Mouse (Mus musculus) intestine, embryonic 15.5 days (tissue): ENCODE measurements around the gene Zbp1. TPM values are rescaled to one million over a fixed set of nuclear protein-coding genes. Genes with fewer than 3 reads are reported as not detected.

Source experiments
- ATAC-seq: fragments of 200-750 bp; cut with Nextera tagmentation; 2 replicates; pipeline ENCODE4 v1.8.0; 2017; ENCODE audit warnings: moderate TSS enrichment, moderate library complexity
- H3K27ac ChIP-seq: fragments of 300-500 bp; sonication (generic); 2 replicates; pipeline ENCODE4 v1.5.1; 2015; ENCODE audit warnings: mild to moderate bottlenecking, inconsistent platforms
- H3K27me3 ChIP-seq: fragments of 300-500 bp; sonication (generic); replicated peaks from 2 replicates; pipeline ENCODE4 v1.6.1; 2015; ENCODE audit warnings: inconsistent platforms
- H3K36me3 ChIP-seq: fragments of 300-500 bp; sonication (generic); 2 replicates; pipeline ENCODE4 v1.6.1; 2015; ENCODE audit warnings: inconsistent platforms
- H3K4me1 ChIP-seq: fragments of 300-500 bp; sonication (generic); replicated peaks from 2 replicates; pipeline ENCODE4 v1.6.1; 2015; ENCODE audit warnings: inconsistent platforms
- H3K4me2 ChIP-seq: fragments of 300-500 bp; sonication (generic); replicated peaks from 2 replicates; pipeline ENCODE4 v1.6.1; 2015; ENCODE audit warnings: mild to moderate bottlenecking, inconsistent platforms
- H3K4me3 ChIP-seq: fragments of 300-500 bp; sonication (generic); replicated peaks from 2 replicates; pipeline ENCODE4 v1.5.1; 2015; ENCODE audit warnings: inconsistent platforms
- H3K9ac ChIP-seq: fragments of 300-500 bp; sonication (generic); 2 replicates; pipeline ENCODE4 v1.6.1; 2015; ENCODE audit warnings: inconsistent platforms
- H3K9me3 ChIP-seq: fragments of 300-500 bp; sonication (generic); 2 replicates; pipeline ENCODE4 v1.6.1; 2016; ENCODE audit warnings: inconsistent platforms
- WGBS: fragments of 180-500 bp; shearing (Covaris S2); methylation state at CpG from one replicate; pipeline ENCODE4 v1.1.7; 2015; 5-methylcytosine and 5-hydroxymethylcytosine counted together
- polyA plus RNA-seq: library from polyadenylated mRNA; unstranded; fragments of >200 nt; fragmentation: Nextera tagmentation; extraction: Ambion mirVana; gene quantifications from 2 replicates; pipeline ENCODE4 v1.2.1, GENCODE M21; 2015

The Zbp1 gene
- polyA plus RNA-seq, 1 experiment from 2014 or later, result 0.55 TPM

- peaks cover 21% of the 10 kb centered on the region; the same call in 1 of the 2 replicates for H3K4me1 ChIP-seq
- no peak for ATAC-seq
These were observed 6.1 kb upstream of the Zbp1 start for GRCm38 (mm10) chr2:173224832-173225231.

GRCm38 (mm10) chr2:173224097-173224496 lies 5.4 kb upstream of the Zbp1 start:
- Histone ChIP-seq H3K9ac (no peak overlapping the region), H3K4me1 (peaks cover 21% of the 10 kb centered on the region; the same call in 1 of the 2 replicates), H3K27me3 (no peaks in the 10 kb centered on the region), H3K9me3 (no peaks in the 10 kb centered on the region), H3K4me2 (no peak overlapping the region), H3K36me3 (peaks cover 8% of the 10 kb centered on the region; the same call in 1 of the 2 replicates), H3K4me3 (no peak overlapping the region), H3K27ac (0 out of 2 replicates have a peak overlapping the region, but pooled peaks have one; percentile 6)
- WGBS, result 45% methylated on average over 3 of the region's 3 CpGs
- no peak for ATAC-seq

More at GRCm38 (mm10) chr2:173224832-173225231, 6.1 kb upstream of the Zbp1 start:
- 63% methylated on average over 7 of the region's 7 CpGs for WGBS
- Histone ChIP-seq H3K4me2 (no peak overlapping the region), H3K4me3 (no peak overlapping the region), H3K9ac (no peak overlapping the region), H3K36me3 (peaks cover 8% of the 10 kb centered on the region; the same call in 1 of the 2 replicates), H3K27ac (0 out of 2 replicates have a peak overlapping the region, but pooled peaks have one; percentile 9), H3K9me3 (no peaks in the 10 kb centered on the region), H3K27me3 (no peaks in the 10 kb centered on the region)

GRCm38 (mm10) chr2:173223496-173223895 lies 4.8 kb upstream of the Zbp1 start:
- H3K4me2 ChIP-seq, result no peak overlapping the region
- H3K27me3 ChIP-seq, result no peaks in the 10 kb centered on the region
- H3K4me3 ChIP-seq, result no peak overlapping the region
- no peak overlapping the region for H3K9ac ChIP-seq
- peaks cover 21% of the 10 kb centered on the region; the same call in 1 of the 2 replicates for H3K4me1 ChIP-seq
- WGBS, result 75% methylated on average over 3 of the region's 3 CpGs
- H3K9me3 ChIP-seq, result no peaks in the 10 kb centered on the region
- H3K27ac ChIP-seq, result no peak overlapping the region
- peaks cover 5% of the 10 kb centered on the region; the same call in 1 of the 2 replicates for H3K36me3 ChIP-seq
- ATAC-seq, result no peak

- 91% methylated on average over 9 of the region's 9 CpGs for WGBS
- Histone ChIP-seq H3K4me2 (no peak overlapping the region), H3K27ac (no peak overlapping the region), H3K4me3 (no peak overlapping the region), H3K4me1 (peaks cover 12% of the 10 kb centered on the region; the same call in 1 of the 2 replicates), H3K9ac (no peak overlapping the region), H3K36me3 (no peaks in the 10 kb centered on the region), H3K27me3 (no peaks in the 10 kb centered on the region), H3K9me3 (no peaks in the 10 kb centered on the region)
- no peak for ATAC-seq
These were observed 2.0 kb upstream of the Zbp1 start for GRCm38 (mm10) chr2:173220754-173221153.

GRCm38 (mm10) chr2:173219256-173219954 lies 682 bp upstream of the Zbp1 start:
- 0 out of 2 replicates have a peak, but pooled peaks cover under 1% of the 10 kb centered on the region for H3K4me1 ChIP-seq
- no peaks in the 10 kb centered on the region for H3K36me3 ChIP-seq
- 0 out of 2 replicates have a peak, but pooled peaks have one; percentile 18 for ATAC-seq
- no peaks in the 10 kb centered on the region for H3K9me3 ChIP-seq
- H3K4me2 ChIP-seq, result no peak overlapping the region
- H3K9ac ChIP-seq, result no peak overlapping the region
- no peak overlapping the region for H3K4me3 ChIP-seq
- WGBS, result 43% methylated on average over 10 of the region's 10 CpGs
- no peaks in the 10 kb centered on the region for H3K27me3 ChIP-seq
- H3K27ac ChIP-seq, result no peak overlapping the region

- ATAC-seq, result peak; percentile 72
- no peaks in the 10 kb centered on the region for H3K9me3 ChIP-seq
- H3K27me3 ChIP-seq, result no peaks in the 10 kb centered on the region
- 88% methylated on average over 5 of the region's 5 CpGs for WGBS
- H3K4me1 ChIP-seq, result no peaks in the 10 kb centered on the region
- H3K36me3 ChIP-seq, result no peaks in the 10 kb centered on the region
- no peak overlapping the region for H3K27ac ChIP-seq
- H3K4me2 ChIP-seq, result no peak overlapping the region
- H3K4me3 ChIP-seq, result no peak overlapping the region
- H3K9ac ChIP-seq, result no peak overlapping the region
These were observed 912 bp downstream of the Zbp1 start for GRCm38 (mm10) chr2:173217763-173218258.

- H3K4me3 ChIP-seq, result no peak overlapping the region
- H3K9me3 ChIP-seq, result no peaks in the 10 kb centered on the region
- no peak overlapping the region for H3K9ac ChIP-seq
- no peak overlapping the region for H3K27ac ChIP-seq
- WGBS, result 77% methylated on average over 3 of the region's 3 CpGs
- no peaks in the 10 kb centered on the region for H3K4me1 ChIP-seq
- 0 out of 2 replicates have a peak, but pooled peaks cover 2% of the 10 kb centered on the region for H3K27me3 ChIP-seq
- no peaks in the 10 kb centered on the region for H3K36me3 ChIP-seq
- ATAC-seq, result no peak
- no peak overlapping the region for H3K4me2 ChIP-seq
These were observed 1.5 kb downstream of the Zbp1 start for GRCm38 (mm10) chr2:173217246-173217645.

- 86% methylated on average over 7 of the region's 7 CpGs for WGBS
- no peaks in the 10 kb centered on the region for H3K36me3 ChIP-seq
- no peak overlapping the region for H3K27ac ChIP-seq
- H3K27me3 ChIP-seq, result 0 out of 2 replicates have a peak, but pooled peaks cover 2% of the 10 kb centered on the region
- ATAC-seq, result no peak
- H3K9ac ChIP-seq, result no peak overlapping the region
- H3K4me1 ChIP-seq, result no peaks in the 10 kb centered on the region
- no peak overlapping the region for H3K4me2 ChIP-seq
- H3K4me3 ChIP-seq, result no peak overlapping the region
- no peaks in the 10 kb centered on the region for H3K9me3 ChIP-seq
These were observed 1.9 kb downstream of the Zbp1 start for GRCm38 (mm10) chr2:173216840-173217239.

GRCm38 (mm10) chr2:173212227-173212626 lies 6.5 kb downstream of the Zbp1 start:
- no peak for ATAC-seq
- no peak overlapping the region for H3K4me2 ChIP-seq
- H3K27me3 ChIP-seq, result 0 out of 2 replicates have a peak, but pooled peaks cover 2% of the 10 kb centered on the region
- H3K4me3 ChIP-seq, result no peak overlapping the region
- H3K4me1 ChIP-seq, result no peaks in the 10 kb centered on the region
- H3K27ac ChIP-seq, result no peak overlapping the region
- no peaks in the 10 kb centered on the region for H3K9me3 ChIP-seq
- no peaks in the 10 kb centered on the region for H3K36me3 ChIP-seq
- 76% methylated on average over 4 of the region's 4 CpGs for WGBS
- no peak overlapping the region for H3K9ac ChIP-seq

- WGBS, result 95% methylated on average over 7 of the region's 7 CpGs
- H3K4me2 ChIP-seq, result no peak overlapping the region
- no peak overlapping the region for H3K27ac ChIP-seq
- ATAC-seq, result no peak
- no peaks in the 10 kb centered on the region for H3K4me1 ChIP-seq
- 0 out of 2 replicates have a peak, but pooled peaks cover 2% of the 10 kb centered on the region for H3K27me3 ChIP-seq
- no peak overlapping the region for H3K4me3 ChIP-seq
- no peaks in the 10 kb centered on the region for H3K36me3 ChIP-seq
- no peaks in the 10 kb centered on the region for H3K9me3 ChIP-seq
- no peak overlapping the region for H3K9ac ChIP-seq
These were observed 9.5 kb downstream of the Zbp1 start for GRCm38 (mm10) chr2:173209091-173209815.

GRCm38 (mm10) chr2:173207051-173207450 lies 11.7 kb downstream of the Zbp1 start:
- H3K4me2 ChIP-seq, result no peak overlapping the region
- ATAC-seq, result no peak
- no peaks in the 10 kb centered on the region for H3K36me3 ChIP-seq
- no peak overlapping the region for H3K9ac ChIP-seq
- no peaks in the 10 kb centered on the region for H3K9me3 ChIP-seq
- 95% methylated on average over 3 of the region's 3 CpGs for WGBS
- H3K4me3 ChIP-seq, result no peak overlapping the region
- H3K4me1 ChIP-seq, result no peaks in the 10 kb centered on the region
- H3K27me3 ChIP-seq, result no peaks in the 10 kb centered on the region
- H3K27ac ChIP-seq, result no peak overlapping the region

GRCm38 (mm10) chr2:173205563-173206099 lies 13.1 kb downstream of the Zbp1 start:
- Histone ChIP-seq H3K4me2 (no peak overlapping the region), H3K9me3 (no peaks in the 10 kb centered on the region), H3K27me3 (no peaks in the 10 kb centered on the region), H3K4me3 (no peak overlapping the region), H3K27ac (no peak overlapping the region), H3K9ac (no peak overlapping the region), H3K36me3 (no peaks in the 10 kb centered on the region), H3K4me1 (no peaks in the 10 kb centered on the region)
- WGBS, result 92% methylated on average over 14 of the region's 14 CpGs
- ATAC-seq, result no peak
